Mouse (Mus musculus): Measurements from ENCODE around the gene Lrrc36. TPM values are rescaled to one million over a fixed set of nuclear protein-coding genes. Genes with fewer than 3 reads are reported as not detected.
A peak's percentile ranks its signal among the peaks of the same experiment; 100 is the strongest.

Gene Lrrc36
- polyA plus RNA-seq, 1 experiment from 2014 or later, result 0.18 TPM

- Histone ChIP-seq H3K9ac (no peak overlapping the region), H3K4me1 (peaks cover 33% of the 10 kb centered on the region), H3K27ac (no peak overlapping the region), H3K9me3 (replicated peaks) (no peaks in the 10 kb centered on the region), H3K27me3 (replicated peaks) (peaks cover 5% of the 10 kb centered on the region; the same call in 1 of the 2 replicates), H3K4me3 (no peak overlapping the region), H3K36me3 (no peaks in the 10 kb centered on the region), H3K4me2 (no peak overlapping the region)
- no peak for ATAC-seq
- WGBS (ENCODE audit: insufficient replicate concordance), result 75% methylated on average over 3 of the region's 3 CpGs
Observed at GRCm38 (mm10) chr8:105494566-105494965, 81.2 kb downstream of the Lrrc36 start.

DNA sequence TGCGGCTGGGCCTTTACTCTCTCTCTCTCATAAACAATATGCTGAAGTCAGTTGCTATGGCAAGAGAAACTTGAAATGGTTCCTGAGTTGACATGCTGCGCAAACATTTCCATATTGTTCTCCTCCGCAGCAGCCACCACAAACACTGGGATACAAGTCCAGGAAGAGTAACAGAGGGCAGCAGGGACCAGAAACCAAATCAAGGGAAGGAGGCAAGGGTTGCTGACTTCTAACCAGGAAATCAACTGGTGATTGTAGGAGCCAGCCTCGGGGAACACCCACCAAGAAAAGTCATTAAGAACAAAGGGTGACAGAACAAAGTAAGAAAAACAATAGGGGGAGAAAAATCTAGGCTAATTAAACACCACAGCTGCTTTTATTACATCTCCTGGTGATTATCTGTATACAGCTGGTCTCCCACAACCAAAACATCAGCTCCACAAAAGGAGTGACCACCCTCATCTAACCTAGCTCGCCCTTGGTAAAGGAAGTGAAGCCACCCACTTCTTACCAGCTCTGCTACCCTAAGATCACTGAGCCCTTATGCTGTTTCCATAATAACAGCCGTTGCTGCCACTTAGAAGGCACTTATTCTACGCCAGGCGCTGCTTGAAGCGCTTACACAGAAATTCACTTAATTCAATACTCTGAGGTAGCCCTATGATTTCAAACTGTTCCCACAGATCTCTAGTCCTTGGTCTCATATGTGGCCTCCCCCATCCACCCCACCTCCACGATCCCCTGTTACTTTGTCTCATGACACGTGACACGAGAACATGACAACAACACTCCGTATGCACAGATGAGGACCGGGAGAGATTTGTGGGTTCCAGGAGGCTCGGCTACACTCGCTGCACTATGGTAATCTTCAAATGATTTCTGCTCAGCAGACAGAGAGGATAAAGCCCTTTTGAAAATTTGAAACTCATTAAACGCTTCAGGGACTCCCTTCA lies 82.3 kb downstream of the Lrrc36 start:
- H3K36me3 ChIP-seq, result no peaks in the 10 kb centered on the region
- peaks cover 5% of the 10 kb centered on the region; the same call in 1 of the 2 replicates for H3K27me3 ChIP-seq (replicated peaks)
- no peak overlapping the region for H3K9ac ChIP-seq
- H3K4me1 ChIP-seq, result peaks cover 38% of the 10 kb centered on the region
- WGBS (ENCODE audit: insufficient replicate concordance), result 60% methylated on average over 17 of the region's 17 CpGs
- ATAC-seq, result no peak
- no peaks in the 10 kb centered on the region for H3K9me3 ChIP-seq (replicated peaks)
- no peak overlapping the region for H3K27ac ChIP-seq
- peak overlapping the region; percentile 86 for H3K4me2 ChIP-seq
- 0 out of 2 replicates have a peak overlapping the region, but pooled peaks have one; percentile 72 for H3K4me3 ChIP-seq

GRCm38 (mm10) chr8:105496439-105497180 lies 83.2 kb downstream of the Lrrc36 start, which contains the start of gene Zdhhc1:
Gene Zdhhc1, minus strand, starts transcription at chr8:105496902.
- peak within 1 kb of the TSS; percentile 78 for H3K9ac ChIP-seq
- H3K27ac ChIP-seq, result no peak within 1 kb of the TSS
- peaks cover 28% of the 10 kb centered on the region for H3K4me1 ChIP-seq
- peak within 1 kb of the TSS; percentile 86 for H3K4me2 ChIP-seq
- no peaks in the 10 kb centered on the region for H3K36me3 ChIP-seq
- H3K27me3 ChIP-seq (replicated peaks), result peaks cover 5% of the 10 kb centered on the region; the same call in 1 of the 2 replicates
- WGBS (ENCODE audit: insufficient replicate concordance), result under 1% methylated on average over 68 of the region's 68 CpGs
- peak within 1 kb of the TSS; percentile 72 for H3K4me3 ChIP-seq
- ATAC-seq, result peak; percentile 86
- H3K9me3 ChIP-seq (replicated peaks), result no peaks in the 10 kb centered on the region

- peak overlapping the region; percentile 58 for H3K9ac ChIP-seq
Observed at GRCm38 (mm10) chr8:105499787-105500186, 86.4 kb downstream of the Lrrc36 start.

DNA sequence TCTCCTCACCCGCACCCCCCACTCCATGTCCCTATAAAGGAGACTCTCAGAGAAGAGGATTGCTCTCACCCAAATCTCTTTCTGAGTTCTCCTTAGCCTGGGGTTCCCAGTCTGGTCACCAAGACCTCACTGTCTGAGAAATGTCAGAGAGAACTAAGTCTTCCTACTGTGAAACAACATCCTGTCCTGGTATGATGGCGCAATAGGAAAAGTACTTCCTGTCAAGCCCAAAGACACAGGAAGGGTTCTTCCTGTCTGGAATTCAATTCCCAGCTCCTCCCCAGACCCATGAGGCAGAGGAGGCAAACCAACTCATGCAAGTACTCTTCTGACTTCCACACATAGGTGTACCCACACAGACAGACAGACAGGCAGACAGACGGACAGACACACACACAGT lies 91.2 kb downstream of the Lrrc36 start:
- H3K27me3 ChIP-seq (replicated peaks), result 0 out of 2 replicates have a peak, but pooled peaks cover 3% of the 10 kb centered on the region
- no peak overlapping the region for H3K27ac ChIP-seq
- H3K4me3 ChIP-seq, result no peak overlapping the region
- no peak for ATAC-seq
- peaks cover 5% of the 10 kb centered on the region; the same call in 1 of the 2 replicates for H3K4me1 ChIP-seq
- H3K36me3 ChIP-seq, result no peaks in the 10 kb centered on the region
- no peak overlapping the region for H3K4me2 ChIP-seq
- WGBS (ENCODE audit: insufficient replicate concordance), result 69% methylated on average over 3 of the region's 3 CpGs
- H3K9ac ChIP-seq, result no peak overlapping the region
- H3K9me3 ChIP-seq (replicated peaks), result no peaks in the 10 kb centered on the region

More at GRCm38 (mm10) chr8:105499787-105500186, 86.4 kb downstream of the Lrrc36 start:
- Histone ChIP-seq H3K4me3 (peak overlapping the region; percentile 42), H3K27ac (no peak overlapping the region), H3K4me1 (peaks cover 24% of the 10 kb centered on the region), H3K27me3 (replicated peaks) (peaks cover 5% of the 10 kb centered on the region; the same call in 1 of the 2 replicates), H3K36me3 (no peaks in the 10 kb centered on the region), H3K4me2 (peak overlapping the region; percentile 60), H3K9me3 (replicated peaks) (no peaks in the 10 kb centered on the region)
- no peak for ATAC-seq
- WGBS (ENCODE audit: insufficient replicate concordance), result 26% methylated on average over 12 of the region's 12 CpGs

DNA sequence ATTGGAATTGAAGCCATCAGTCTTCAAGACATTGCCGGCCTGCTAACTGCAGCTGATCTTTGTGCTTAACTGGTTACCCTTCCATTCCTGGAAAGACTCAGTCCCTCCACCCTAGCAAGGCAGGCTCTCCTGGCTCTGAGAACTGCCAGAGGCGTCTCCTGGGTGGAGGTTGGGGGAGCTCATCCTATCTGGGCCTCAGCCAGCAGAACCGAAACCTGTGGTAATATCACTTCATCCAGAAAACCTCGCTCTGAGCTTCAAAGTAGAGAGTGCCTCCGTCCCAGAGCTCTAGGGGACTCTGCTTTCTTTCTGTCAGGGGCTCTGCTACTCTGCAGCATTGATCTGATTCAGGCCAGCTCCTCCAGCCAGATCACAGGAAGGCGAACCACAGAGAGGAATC lies 93.6 kb downstream of the Lrrc36 start:
- WGBS (ENCODE audit: insufficient replicate concordance), result 51% methylated on average over 6 of the region's 6 CpGs
- Histone ChIP-seq H3K36me3 (no peaks in the 10 kb centered on the region), H3K4me2 (no peak overlapping the region), H3K4me3 (no peak overlapping the region), H3K4me1 (peaks cover 11% of the 10 kb centered on the region), H3K9ac (no peak overlapping the region), H3K27me3 (replicated peaks) (0 out of 2 replicates have a peak, but pooled peaks cover 3% of the 10 kb centered on the region), H3K9me3 (replicated peaks) (no peaks in the 10 kb centered on the region), H3K27ac (no peak overlapping the region)
- ATAC-seq, result no peak

GRCm38 (mm10) chr8:105508758-105509157 lies 95.4 kb downstream of the Lrrc36 start:
- H3K27me3 ChIP-seq (replicated peaks), result 0 out of 2 replicates have a peak, but pooled peaks cover 3% of the 10 kb centered on the region
- H3K4me1 ChIP-seq, result peaks cover 11% of the 10 kb centered on the region
- no peaks in the 10 kb centered on the region for H3K9me3 ChIP-seq (replicated peaks)
- WGBS (ENCODE audit: insufficient replicate concordance), result 71% methylated on average over 1 of the region's 2 CpGs
- no peak overlapping the region for H3K9ac ChIP-seq
- H3K4me3 ChIP-seq, result no peak overlapping the region
- ATAC-seq, result no peak
- H3K36me3 ChIP-seq, result no peaks in the 10 kb centered on the region
- H3K27ac ChIP-seq, result no peak overlapping the region
- no peak overlapping the region for H3K4me2 ChIP-seq

- no peak overlapping the region for H3K4me3 ChIP-seq
- H3K4me1 ChIP-seq, result peaks cover 11% of the 10 kb centered on the region
- H3K9me3 ChIP-seq (replicated peaks), result no peaks in the 10 kb centered on the region
- no peak overlapping the region for H3K9ac ChIP-seq
- 24% methylated on average over 12 of the region's 12 CpGs for WGBS (ENCODE audit: insufficient replicate concordance)
- H3K27ac ChIP-seq, result no peak overlapping the region
- ATAC-seq, result no peak
- H3K36me3 ChIP-seq, result no peaks in the 10 kb centered on the region
- peaks cover 13% of the 10 kb centered on the region for H3K27me3 ChIP-seq (replicated peaks)
- peak overlapping the region; percentile 23 for H3K4me2 ChIP-seq
Observed at GRCm38 (mm10) chr8:105509997-105510735, 96.8 kb downstream of the Lrrc36 start.

Other genes with a start within 250 kb of the Lrrc36 start
- 19.1 and 19.6 TPM in 2 replicates for gene Cbfb, start 242.9 kb upstream of the Lrrc36 start, polyA plus RNA-seq (2016; fragmentation: Nextera tagmentation; extraction: Ambion mirVana)
- 16.7 and 18.8 TPM in 2 replicates for gene D230025D16Rik, start 188.4 kb upstream of the Lrrc36 start, polyA plus RNA-seq (2016; fragmentation: Nextera tagmentation; extraction: Ambion mirVana)
- 3.5 and 3.6 TPM in 2 replicates for gene B3gnt9, start 158.4 kb upstream of the Lrrc36 start, polyA plus RNA-seq (2016; fragmentation: Nextera tagmentation; extraction: Ambion mirVana)
- gene Tradd, start 149.0 kb upstream of the Lrrc36 start, polyA plus RNA-seq (2016; fragmentation: Nextera tagmentation; extraction: Ambion mirVana), result 17.7 and 18.3 TPM in 2 replicates
- gene Fbxl8, start 148.9 kb upstream of the Lrrc36 start, polyA plus RNA-seq (2016; fragmentation: Nextera tagmentation; extraction: Ambion mirVana), result 1.2 and 1.5 TPM in 2 replicates
- gene Hsf4, start 143.8 kb upstream of the Lrrc36 start, polyA plus RNA-seq (2016; fragmentation: Nextera tagmentation; extraction: Ambion mirVana), result not detected in 2 replicates
- 0.12 and 0.18 TPM in 2 replicates for gene Nol3, start 137.4 kb upstream of the Lrrc36 start, polyA plus RNA-seq (2016; fragmentation: Nextera tagmentation; extraction: Ambion mirVana)
- gene 4931428F04Rik, start 123.7 kb upstream of the Lrrc36 start, polyA plus RNA-seq (2016; fragmentation: Nextera tagmentation; extraction: Ambion mirVana), result 1.6 TPM in 2 replicates
- 11.9 and 13.8 TPM in 2 replicates for gene Exoc3l, start 117.5 kb upstream of the Lrrc36 start, polyA plus RNA-seq (2016; fragmentation: Nextera tagmentation; extraction: Ambion mirVana)
- 239 TPM in 2 replicates for gene E2f4, start 115.9 kb upstream of the Lrrc36 start, polyA plus RNA-seq (2016; fragmentation: Nextera tagmentation; extraction: Ambion mirVana)
- 2.7 and 3.0 TPM in 2 replicates for gene Elmo3, start 108.0 kb upstream of the Lrrc36 start, polyA plus RNA-seq (2016; fragmentation: Nextera tagmentation; extraction: Ambion mirVana)
- 9.9 and 10.0 TPM in 2 replicates for gene Lrrc29, start 87.3 kb upstream of the Lrrc36 start, polyA plus RNA-seq (2016; fragmentation: Nextera tagmentation; extraction: Ambion mirVana)
- gene Tmem208, start 87.2 kb upstream of the Lrrc36 start, polyA plus RNA-seq (2016; fragmentation: Nextera tagmentation; extraction: Ambion mirVana), result 106 and 109 TPM in 2 replicates
- gene Fhod1, start 65.6 kb upstream of the Lrrc36 start, polyA plus RNA-seq (2016; fragmentation: Nextera tagmentation; extraction: Ambion mirVana), result 1.2 and 1.4 TPM in 2 replicates
- 0.42 and 0.48 TPM in 2 replicates for gene Slc9a5, start 64.7 kb upstream of the Lrrc36 start, polyA plus RNA-seq (2016; fragmentation: Nextera tagmentation; extraction: Ambion mirVana)
- gene Plekhg4, start 40.3 kb upstream of the Lrrc36 start, polyA plus RNA-seq (2016; fragmentation: Nextera tagmentation; extraction: Ambion mirVana), result not detected in 2 replicates
- not detected in 2 replicates for gene Kctd19, start 69 bp upstream of the Lrrc36 start, polyA plus RNA-seq (2016; fragmentation: Nextera tagmentation; extraction: Ambion mirVana)
- 1.2 and 1.4 TPM in 2 replicates for gene Tppp3, start 58.0 kb downstream of the Lrrc36 start, polyA plus RNA-seq (2016; fragmentation: Nextera tagmentation; extraction: Ambion mirVana)
- gene Zdhhc1, start 83.3 kb downstream of the Lrrc36 start, polyA plus RNA-seq (2016; fragmentation: Nextera tagmentation; extraction: Ambion mirVana), result 4.0 and 4.6 TPM in 2 replicates
- 6.0 and 6.7 TPM in 2 replicates for gene Hsd11b2, start 105.2 kb downstream of the Lrrc36 start, polyA plus RNA-seq (2016; fragmentation: Nextera tagmentation; extraction: Ambion mirVana)
- gene Atp6v0d1, start 152.5 kb downstream of the Lrrc36 start, polyA plus RNA-seq (2016; fragmentation: Nextera tagmentation; extraction: Ambion mirVana), result 47.2 and 51.0 TPM in 2 replicates
- gene Ripor1, start 191.7 kb downstream of the Lrrc36 start, polyA plus RNA-seq (2016; fragmentation: Nextera tagmentation; extraction: Ambion mirVana), result 14.1 and 14.5 TPM in 2 replicates
- 89.0 and 93.5 TPM in 2 replicates for gene Ctcf, start 223.0 kb downstream of the Lrrc36 start, polyA plus RNA-seq (2016; fragmentation: Nextera tagmentation; extraction: Ambion mirVana)
- gene Agrp, start 223.8 kb downstream of the Lrrc36 start, polyA plus RNA-seq (2016; fragmentation: Nextera tagmentation; extraction: Ambion mirVana), result 0.22 TPM in 1 of 2 replicates, not detected in the other